Mouse (Mus musculus) lung, embryonic 15.5 days (tissue): ENCODE results near the gene Adamts8. TPM values are rescaled to one million over a fixed set of nuclear protein-coding genes. Genes with fewer than 3 reads are reported as not detected.
A peak's percentile ranks its signal among the peaks of the same experiment; 100 is the strongest.

Source experiments
- ATAC-seq: fragments of 200-750 bp; cut with Nextera tagmentation; 2 replicates; pipeline ENCODE4 v1.8.0; 2017; ENCODE audit warnings: moderate number of reproducible peaks, borderline replicate concordance; ENCODE audit not compliant: low FRiP score, low TSS enrichment; ENCODE audit errors: extremely low read depth
- H3K27ac ChIP-seq: fragments of 300-500 bp; sonication (generic); 2 replicates; pipeline ENCODE4 v1.5.1; 2015; ENCODE audit warnings: moderate library complexity, mild to moderate bottlenecking, inconsistent platforms
- H3K27me3 ChIP-seq: fragments of 300-500 bp; sonication (generic); 2 replicates; pipeline ENCODE4 v1.6.1; 2015; ENCODE audit warnings: inconsistent platforms
- H3K36me3 ChIP-seq: fragments of 300-500 bp; sonication (generic); 2 replicates; pipeline ENCODE4 v1.6.1; 2015; ENCODE audit warnings: inconsistent platforms
- H3K4me1 ChIP-seq: fragments of 300-500 bp; sonication (generic); 2 replicates; pipeline ENCODE4 v1.6.1; 2015; ENCODE audit warnings: inconsistent platforms
- H3K4me2 ChIP-seq: fragments of 300-500 bp; sonication (generic); 2 replicates; pipeline ENCODE4 v1.6.1; 2015; ENCODE audit warnings: inconsistent platforms, mild to moderate bottlenecking, moderate library complexity
- H3K4me3 ChIP-seq: fragments of 300-500 bp; sonication (generic); 2 replicates; pipeline ENCODE4 v1.5.1; 2015; ENCODE audit warnings: mild to moderate bottlenecking, inconsistent platforms
- H3K9ac ChIP-seq: fragments of 300-500 bp; sonication (generic); 2 replicates; pipeline ENCODE4 v1.6.1; 2015; ENCODE audit warnings: inconsistent platforms
- H3K9me3 ChIP-seq: fragments of 300-500 bp; sonication (generic); 2 replicates; pipeline ENCODE4 v1.6.1; 2016; ENCODE audit warnings: inconsistent platforms
- WGBS: fragments of 180-500 bp; shearing (Covaris S2); methylation state at CpG from one replicate; pipeline ENCODE4 v1.1.7; 2015; 5-methylcytosine and 5-hydroxymethylcytosine counted together
- polyA plus RNA-seq: library from polyadenylated mRNA; unstranded; fragments of >200 nt; fragmentation: Nextera tagmentation; extraction: Ambion mirVana; gene quantifications from 2 replicates; pipeline ENCODE4 v1.2.1, GENCODE M21; 2015

Adamts8 gene
- polyA plus RNA-seq: 3.6 and 5.8 TPM in 2 replicates

- Histone ChIP-seq H3K9ac (peak within 1 kb of the TSS; percentile 27), H3K27ac (no peak within 1 kb of the TSS)
Measured at GRCm38 (mm10) chr9:30942512-30943313, at the start of gene Adamts8. Adamts8 (plus strand) TSS chr9:30942562.

GRCm38 (mm10) chr9:30895618-30896017 lies 46.7 kb upstream of the Adamts8 start:
- H3K27me3 ChIP-seq: no peaks in the 10 kb centered on the region
- H3K4me3 ChIP-seq: no peak overlapping the region
- no peak overlapping the region for H3K9ac ChIP-seq
- H3K4me2 ChIP-seq: no peak overlapping the region
- peaks cover 12% of the 10 kb centered on the region for H3K4me1 ChIP-seq
- 77% methylated on average over 3 of the region's 3 CpGs for WGBS
- H3K36me3 ChIP-seq: no peaks in the 10 kb centered on the region
- no peaks in the 10 kb centered on the region for H3K9me3 ChIP-seq
- H3K27ac ChIP-seq: no peak overlapping the region
- ATAC-seq: no peak

More at GRCm38 (mm10) chr9:30942512-30943313, at the start of gene Adamts8:
- Histone ChIP-seq H3K4me2 (peak within 1 kb of the TSS; percentile 96), H3K36me3 (no peaks in the 10 kb centered on the region), H3K9me3 (no peaks in the 10 kb centered on the region), H3K4me3 (peak within 1 kb of the TSS; percentile 55), H3K27me3 (peaks cover 90% of the 10 kb centered on the region), H3K4me1 (peaks cover 13% of the 10 kb centered on the region; the same call in 1 of the 2 replicates)
- peak; percentile 73 for ATAC-seq
- WGBS: under 1% methylated on average over 96 of the region's 96 CpGs

GRCm38 (mm10) chr9:30896752-30897151 lies 45.6 kb upstream of the Adamts8 start:
- Histone ChIP-seq H3K36me3 (no peaks in the 10 kb centered on the region), H3K27me3 (no peaks in the 10 kb centered on the region), H3K4me3 (no peak overlapping the region), H3K9me3 (no peaks in the 10 kb centered on the region), H3K4me2 (no peak overlapping the region), H3K4me1 (peaks cover 12% of the 10 kb centered on the region), H3K27ac (peak overlapping the region; percentile 34; the same call in 1 of the 2 replicates), H3K9ac (no peak overlapping the region)
- ATAC-seq: peak; percentile 46; the same call in 1 of the 2 replicates
- WGBS: 56% methylated on average over 5 of the region's 5 CpGs

GRCm38 (mm10) chr9:30897169-30897568 lies 45.2 kb upstream of the Adamts8 start:
- no peaks in the 10 kb centered on the region for H3K9me3 ChIP-seq
- H3K9ac ChIP-seq: no peak overlapping the region
- no peaks in the 10 kb centered on the region for H3K36me3 ChIP-seq
- H3K4me3 ChIP-seq: no peak overlapping the region
- no peak for ATAC-seq
- WGBS: 79% methylated on average over 2 of the region's 2 CpGs
- H3K4me2 ChIP-seq: no peak overlapping the region
- no peak overlapping the region for H3K27ac ChIP-seq
- peaks cover 12% of the 10 kb centered on the region for H3K4me1 ChIP-seq
- no peaks in the 10 kb centered on the region for H3K27me3 ChIP-seq

GRCm38 (mm10) chr9:30902152-30902551 lies 40.2 kb upstream of the Adamts8 start:
- no peak for ATAC-seq
- H3K4me1 ChIP-seq: peaks cover 1% of the 10 kb centered on the region; the same call in 1 of the 2 replicates
- 93% methylated on average over 19 of the region's 19 CpGs for WGBS
- no peak overlapping the region for H3K4me2 ChIP-seq
- no peak overlapping the region for H3K27ac ChIP-seq
- no peak overlapping the region for H3K4me3 ChIP-seq
- no peaks in the 10 kb centered on the region for H3K36me3 ChIP-seq
- H3K9ac ChIP-seq: no peak overlapping the region
- no peaks in the 10 kb centered on the region for H3K9me3 ChIP-seq
- no peaks in the 10 kb centered on the region for H3K27me3 ChIP-seq

- Histone ChIP-seq H3K4me3 (no peak overlapping the region), H3K9ac (no peak overlapping the region), H3K4me1 (no peaks in the 10 kb centered on the region; the same call in 1 of the 2 replicates), H3K9me3 (no peaks in the 10 kb centered on the region), H3K27me3 (no peaks in the 10 kb centered on the region), H3K4me2 (no peak overlapping the region), H3K27ac (no peak overlapping the region), H3K36me3 (no peaks in the 10 kb centered on the region)
- WGBS: 91% methylated on average over 7 of the region's 7 CpGs
- ATAC-seq: no peak
Measured at GRCm38 (mm10) chr9:30902641-30903040, 39.7 kb upstream of the Adamts8 start.

- Histone ChIP-seq H3K4me1 (no peaks in the 10 kb centered on the region; the same call in 1 of the 2 replicates), H3K27me3 (no peaks in the 10 kb centered on the region), H3K4me2 (no peak overlapping the region), H3K36me3 (no peaks in the 10 kb centered on the region), H3K27ac (no peak overlapping the region), H3K9ac (no peak overlapping the region), H3K4me3 (no peak overlapping the region), H3K9me3 (no peaks in the 10 kb centered on the region)
- no peak for ATAC-seq
- WGBS: 90% methylated on average over 5 of the region's 5 CpGs
Measured at GRCm38 (mm10) chr9:30903266-30903665, 39.1 kb upstream of the Adamts8 start.

- WGBS: 71% methylated on average over 10 of the region's 10 CpGs
- no peaks in the 10 kb centered on the region; the same call in 1 of the 2 replicates for H3K4me1 ChIP-seq
- no peak overlapping the region for H3K4me3 ChIP-seq
- H3K27ac ChIP-seq: 0 out of 2 replicates have a peak overlapping the region, but pooled peaks have one; percentile 15
- no peaks in the 10 kb centered on the region for H3K27me3 ChIP-seq
- H3K9ac ChIP-seq: no peak overlapping the region
- no peaks in the 10 kb centered on the region for H3K36me3 ChIP-seq
- ATAC-seq: no peak; the same call in 1 of the 2 replicates
- H3K4me2 ChIP-seq: no peak overlapping the region
- H3K9me3 ChIP-seq: no peaks in the 10 kb centered on the region
Measured at GRCm38 (mm10) chr9:30905861-30906260, 36.5 kb upstream of the Adamts8 start.

GRCm38 (mm10) chr9:30906426-30906825 lies 35.9 kb upstream of the Adamts8 start:
- Histone ChIP-seq H3K9ac (no peak overlapping the region), H3K9me3 (no peaks in the 10 kb centered on the region), H3K36me3 (no peaks in the 10 kb centered on the region), H3K4me2 (no peak overlapping the region), H3K27ac (no peak overlapping the region), H3K27me3 (no peaks in the 10 kb centered on the region), H3K4me3 (no peak overlapping the region), H3K4me1 (no peaks in the 10 kb centered on the region; the same call in 1 of the 2 replicates)
- ATAC-seq: no peak
- WGBS: 73% methylated on average over 4 of the region's 4 CpGs

- 28% methylated on average over 5 of the region's 5 CpGs for WGBS
- Histone ChIP-seq H3K4me1 (peaks cover 7% of the 10 kb centered on the region; the same call in 1 of the 2 replicates), H3K4me3 (no peak overlapping the region), H3K27ac (no peak overlapping the region), H3K36me3 (no peaks in the 10 kb centered on the region), H3K4me2 (no peak overlapping the region), H3K27me3 (no peaks in the 10 kb centered on the region), H3K9me3 (no peaks in the 10 kb centered on the region), H3K9ac (no peak overlapping the region)
- ATAC-seq: no peak
Measured at GRCm38 (mm10) chr9:30907677-30908295, 34.6 kb upstream of the Adamts8 start.

- 49% methylated on average over 5 of the region's 5 CpGs for WGBS
Measured at GRCm38 (mm10) chr9:30908296-30908690, 34.1 kb upstream of the Adamts8 start.

GRCm38 (mm10) chr9:30908973-30909372 lies 33.4 kb upstream of the Adamts8 start:
- H3K9me3 ChIP-seq: no peaks in the 10 kb centered on the region
- ATAC-seq: no peak
- no peaks in the 10 kb centered on the region for H3K36me3 ChIP-seq
- H3K4me3 ChIP-seq: no peak overlapping the region
- no peak overlapping the region for H3K9ac ChIP-seq
- peaks cover 7% of the 10 kb centered on the region; the same call in 1 of the 2 replicates for H3K4me1 ChIP-seq
- WGBS: 79% methylated on average over 5 of the region's 5 CpGs
- H3K27ac ChIP-seq: no peak overlapping the region
- no peaks in the 10 kb centered on the region for H3K27me3 ChIP-seq
- no peak overlapping the region for H3K4me2 ChIP-seq

More at GRCm38 (mm10) chr9:30908296-30908690, 34.1 kb upstream of the Adamts8 start:
- H3K4me3 ChIP-seq: no peak overlapping the region
- ATAC-seq: no peak
- no peaks in the 10 kb centered on the region for H3K9me3 ChIP-seq
- H3K27me3 ChIP-seq: no peaks in the 10 kb centered on the region
- H3K9ac ChIP-seq: no peak overlapping the region
- no peak overlapping the region for H3K4me2 ChIP-seq
- H3K4me1 ChIP-seq: peaks cover 7% of the 10 kb centered on the region; the same call in 1 of the 2 replicates
- H3K36me3 ChIP-seq: no peaks in the 10 kb centered on the region
- H3K27ac ChIP-seq: no peak overlapping the region
